Mouse (Mus musculus) spleen, postnatal 4 days (tissue): ENCODE measurements around the gene Prr18.
A peak's percentile ranks its signal among the peaks of the same experiment; 100 is the strongest.
"Not testable (repeated sequence)": the region's sequence is repeated elsewhere in the genome, so short reads cannot be mapped to it uniquely, and the experiment has no call there.

Source experiments
- DNase-seq, 2 experiments: peaks; one replicate each; pipeline ENCODE4 v3.0.0; 2022; ENCODE audit warnings: low spot score in 2 of 2

Prr18 gene

DNA sequence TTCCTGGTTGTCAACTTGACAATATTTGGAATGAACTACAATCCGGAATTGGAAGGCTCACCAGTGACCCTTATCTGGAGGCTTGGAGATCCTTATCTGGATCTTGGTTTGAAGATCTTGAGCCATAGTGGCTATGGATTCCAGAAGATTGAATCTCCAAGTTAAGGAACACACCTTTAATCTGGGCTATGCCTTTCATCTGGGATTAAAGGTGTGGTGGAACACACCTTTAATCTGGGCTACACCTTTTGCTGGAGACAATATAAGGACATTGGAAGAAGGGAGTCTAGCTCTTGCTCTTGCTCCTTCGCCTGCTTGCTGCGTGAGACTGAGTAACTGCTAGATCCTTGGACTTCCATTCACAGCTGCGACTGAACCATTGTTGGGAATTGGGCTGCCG, at the start of gene Prr18:
Prr18 (plus strand) TSS at position 301 of the 400 bp plus-strand sequence.
- not testable (repeated sequence) for DNase-seq

DNA sequence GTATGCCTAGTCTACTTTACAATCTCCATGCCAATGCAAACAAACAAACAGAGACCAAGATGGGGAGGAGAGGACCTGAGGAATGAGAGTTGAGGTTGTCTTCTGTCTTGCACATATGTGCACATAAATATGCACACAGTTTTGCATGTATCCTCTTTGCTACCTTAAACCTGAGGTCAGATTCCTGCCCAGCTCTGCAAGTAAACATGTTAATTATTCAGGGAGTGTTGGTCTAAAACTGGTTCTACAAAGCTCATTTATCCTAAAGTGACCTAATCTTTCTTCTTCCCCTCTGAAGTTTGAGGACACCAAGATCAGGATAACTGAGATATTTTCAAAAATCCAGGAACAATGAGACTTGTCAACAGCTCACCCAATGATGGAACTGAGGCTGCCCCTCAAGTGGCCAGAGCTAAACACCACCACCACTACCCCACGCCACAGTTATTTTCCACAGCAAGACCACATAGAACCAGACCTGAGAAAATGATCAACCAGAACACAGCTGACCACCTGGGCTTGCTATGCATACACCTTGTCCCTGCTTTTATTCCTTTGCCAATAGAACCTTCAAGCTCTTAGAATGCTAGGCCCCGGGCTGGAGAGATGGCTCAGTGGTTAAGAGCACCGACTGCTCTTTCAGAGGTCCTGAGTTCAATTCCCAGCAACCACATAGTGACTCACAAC, 47.1 kb upstream of the Prr18 start:
- DNase-seq: no peak

DNA sequence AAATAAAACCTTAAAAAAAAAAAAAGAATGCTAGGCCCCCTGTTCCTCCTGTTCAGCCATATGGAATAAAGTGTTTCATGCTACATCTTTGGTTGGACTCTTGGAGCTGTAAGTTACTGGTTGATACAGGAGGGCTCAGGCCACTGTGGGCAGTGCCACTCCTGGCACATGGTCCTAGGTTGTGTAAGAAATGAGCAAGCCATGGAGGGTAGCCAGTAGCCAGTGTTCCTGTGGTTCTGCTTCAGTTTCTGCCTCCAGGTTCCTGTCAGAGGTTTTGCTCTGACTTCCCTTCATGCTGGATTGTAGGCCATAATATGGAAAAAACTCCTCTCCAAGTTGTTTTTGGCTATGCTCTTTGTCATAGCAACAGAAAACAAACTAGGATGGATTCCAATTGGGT, 46.5 kb upstream of the Prr18 start:
- DNase-seq: no peak

DNA sequence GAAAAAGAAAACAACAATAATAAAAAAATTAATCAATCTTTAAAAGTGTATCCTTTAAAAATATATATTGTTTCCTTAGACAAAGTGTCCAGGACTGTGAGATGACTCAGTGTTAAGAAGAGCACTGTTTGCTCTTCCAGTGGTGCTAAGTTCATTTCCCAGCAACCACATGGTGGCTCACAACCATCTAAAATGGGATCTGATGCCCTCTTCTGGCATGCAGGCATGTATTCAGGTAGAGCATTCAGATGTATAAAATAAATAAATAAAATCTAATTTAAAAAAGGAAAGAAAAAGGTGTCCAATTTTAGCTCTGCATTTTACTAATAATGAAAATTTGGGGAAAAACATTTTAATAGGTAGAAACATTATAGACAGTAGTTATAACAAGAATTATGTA, 41.4 kb upstream of the Prr18 start:
- DNase-seq: no peak

DNA sequence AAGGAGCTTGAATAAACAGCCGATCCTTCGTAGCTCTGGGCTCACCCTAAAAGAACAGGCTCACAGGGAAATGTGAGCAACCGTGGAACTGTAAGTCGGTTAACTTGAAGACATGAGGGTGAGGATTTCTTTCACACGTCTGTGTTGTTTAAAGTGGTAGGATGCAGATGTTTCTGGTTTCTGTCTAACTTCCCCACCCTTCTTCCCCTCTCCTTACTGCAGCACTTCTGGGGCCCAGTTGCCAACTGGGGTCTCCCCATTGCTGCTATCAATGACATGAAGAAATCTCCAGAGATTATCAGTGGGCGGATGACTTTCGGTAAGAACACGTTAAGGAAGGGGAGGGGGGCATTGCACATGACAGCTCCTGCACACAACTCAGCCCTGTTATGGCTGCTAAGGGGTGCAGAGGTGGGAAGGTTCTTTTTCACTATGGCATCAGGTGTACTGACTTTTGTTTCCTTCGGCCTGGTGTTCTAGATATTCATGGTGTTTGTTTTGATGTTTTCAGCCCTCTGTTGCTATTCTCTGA, 40.9 kb upstream of the Prr18 start:
- no peak for DNase-seq

DNA sequence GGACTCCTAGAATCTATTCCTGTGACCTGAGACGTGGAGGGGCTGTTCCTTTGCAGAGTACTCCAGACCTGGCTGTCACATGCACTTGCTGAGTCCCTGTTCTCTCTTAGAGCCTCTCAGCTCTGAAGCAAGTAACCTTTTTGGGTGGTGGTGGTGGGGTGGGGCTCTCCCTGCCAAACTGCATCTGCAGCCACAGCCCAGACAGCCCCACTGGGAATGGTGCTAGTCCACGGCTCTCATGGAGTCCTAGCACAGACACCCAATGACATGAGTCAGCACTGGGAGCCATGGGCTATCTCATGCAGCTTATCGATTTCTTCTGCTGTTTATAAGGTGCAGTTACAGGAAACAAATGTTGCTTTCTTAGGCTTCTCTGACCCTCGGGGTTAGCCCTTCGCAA, 39.5 kb upstream of the Prr18 start:
- no peak for DNase-seq

DNA sequence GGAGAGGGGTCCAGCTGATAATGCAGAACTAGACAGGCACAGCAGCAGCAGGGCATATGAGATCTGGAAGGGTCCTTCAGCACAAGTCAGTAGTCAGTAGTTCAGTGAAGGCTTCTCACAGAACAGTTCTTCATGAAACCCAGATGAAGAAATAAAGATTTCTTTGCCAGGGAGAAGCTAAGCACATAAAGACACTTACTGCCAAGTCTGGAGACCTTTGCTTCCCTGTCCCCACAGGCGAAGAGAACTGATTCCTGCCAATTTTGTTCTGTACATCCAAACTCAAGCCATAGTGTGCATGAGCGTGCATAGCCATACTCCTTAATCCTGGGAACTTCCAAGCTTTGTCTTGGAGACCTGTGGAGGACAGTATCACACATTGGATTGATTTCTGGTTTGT, 39.0 kb upstream of the Prr18 start:
- no peak for DNase-seq

DNA sequence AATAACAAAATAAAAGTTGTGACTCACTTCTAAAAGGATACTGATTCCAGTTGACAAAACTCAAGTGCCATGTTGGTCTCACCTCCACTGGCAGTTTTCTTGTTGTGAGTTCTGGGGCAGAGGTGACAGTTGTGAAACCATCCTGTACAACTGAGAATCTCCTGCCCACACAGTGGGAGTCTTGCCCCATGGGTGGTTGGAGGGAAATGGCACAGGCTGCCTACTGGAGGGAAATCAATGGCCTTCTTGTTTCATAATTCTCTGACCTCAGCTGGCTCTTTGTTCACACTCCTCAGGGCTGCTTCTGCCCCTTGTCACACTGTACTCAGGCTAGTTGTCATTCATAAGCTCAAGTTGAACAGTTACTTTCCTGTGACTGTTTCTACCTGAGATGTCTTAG, 37.7 kb upstream of the Prr18 start:
- no peak for DNase-seq

DNA sequence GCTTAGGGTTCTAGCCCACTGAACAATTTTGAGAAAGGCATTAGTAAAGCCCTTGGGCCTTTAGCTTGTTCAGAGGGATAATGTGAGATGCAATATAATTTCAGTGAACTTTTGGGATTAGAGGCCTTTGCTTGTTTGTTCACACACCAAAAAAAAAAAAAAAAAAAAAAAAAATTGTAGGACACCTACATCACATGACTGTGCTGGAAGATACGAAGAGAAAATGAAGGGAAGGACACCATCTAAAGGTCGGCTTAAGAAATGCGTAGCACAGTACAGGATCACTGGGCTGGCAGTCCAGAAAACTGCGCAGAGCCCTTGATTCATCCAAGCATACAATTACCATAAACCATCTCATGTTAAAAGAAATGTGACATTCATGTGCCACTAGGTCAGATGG, 35.7 kb upstream of the Prr18 start:
- DNase-seq: no peak

DNA sequence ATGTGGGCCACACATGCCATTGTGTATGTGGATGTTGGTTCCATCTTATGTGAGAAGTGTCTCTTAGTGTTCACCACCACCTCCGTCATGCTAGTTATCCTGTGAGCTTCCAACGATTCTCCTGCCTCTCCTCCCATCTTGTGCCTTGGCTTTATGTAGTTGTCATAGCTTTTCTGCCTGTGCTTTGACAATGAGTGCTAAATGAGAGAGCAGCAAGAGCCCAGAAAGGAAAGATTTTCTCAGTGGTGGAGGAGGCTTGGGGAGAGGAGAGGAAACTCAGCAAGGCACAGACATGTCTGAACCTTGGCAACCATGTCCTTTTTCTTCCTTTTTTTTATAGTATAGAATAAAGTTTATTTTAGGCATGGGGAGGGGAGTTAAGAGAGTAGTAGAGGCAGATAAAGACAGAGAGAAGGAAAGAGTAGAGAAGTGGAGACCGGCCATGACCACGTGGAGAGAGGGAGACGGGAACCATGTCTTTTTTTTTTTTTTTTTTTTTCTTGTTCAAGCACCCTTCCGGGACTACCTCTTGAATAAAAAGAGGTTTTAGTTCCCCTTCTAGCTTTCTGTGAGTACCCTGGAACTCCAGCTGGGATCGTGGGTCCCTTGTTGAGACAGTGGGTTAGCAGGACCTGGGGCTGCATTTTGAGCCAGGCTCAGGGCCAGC, 34.4 kb upstream of the Prr18 start:
- DNase-seq: no peak

DNA sequence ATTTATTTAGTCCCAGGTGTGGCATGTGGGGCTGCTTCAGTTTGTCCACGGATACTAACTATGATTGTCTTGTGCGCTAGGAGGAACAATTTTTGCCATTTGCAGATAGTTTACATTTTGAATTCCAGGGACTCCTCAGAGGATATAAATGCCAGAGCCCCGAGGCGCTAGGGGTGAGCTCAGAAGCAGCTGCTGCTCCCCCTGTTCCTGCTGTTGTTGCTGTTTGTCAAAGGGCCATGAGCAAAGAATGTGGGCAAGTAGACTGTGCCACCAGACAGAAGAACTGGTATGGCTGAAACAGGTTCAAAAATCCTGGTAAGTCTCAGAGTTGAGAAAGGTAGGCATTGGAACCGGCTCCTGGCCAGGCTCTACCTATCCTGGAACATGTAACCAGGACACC, 33.6 kb upstream of the Prr18 start:
- no peak for DNase-seq

DNA sequence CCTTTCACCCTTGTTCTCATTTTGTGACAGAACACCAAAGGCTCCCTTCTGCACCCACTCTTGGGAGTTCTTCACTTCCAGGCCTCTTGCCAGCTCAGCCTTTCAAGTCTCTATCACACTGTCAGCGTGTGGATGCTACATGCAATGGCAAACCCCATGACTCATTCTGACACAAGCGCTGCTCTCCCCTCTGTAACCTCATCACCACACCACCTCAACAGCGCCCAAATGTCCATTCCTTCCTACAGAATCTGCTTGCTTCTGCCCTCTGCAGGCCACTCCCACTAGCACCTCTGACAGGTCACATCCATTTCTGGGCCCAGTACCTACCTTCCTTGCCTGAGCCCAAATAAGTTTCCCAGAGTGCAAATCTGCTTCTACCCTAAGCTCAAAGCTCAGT, 31.5 kb upstream of the Prr18 start:
- DNase-seq: no peak

DNA sequence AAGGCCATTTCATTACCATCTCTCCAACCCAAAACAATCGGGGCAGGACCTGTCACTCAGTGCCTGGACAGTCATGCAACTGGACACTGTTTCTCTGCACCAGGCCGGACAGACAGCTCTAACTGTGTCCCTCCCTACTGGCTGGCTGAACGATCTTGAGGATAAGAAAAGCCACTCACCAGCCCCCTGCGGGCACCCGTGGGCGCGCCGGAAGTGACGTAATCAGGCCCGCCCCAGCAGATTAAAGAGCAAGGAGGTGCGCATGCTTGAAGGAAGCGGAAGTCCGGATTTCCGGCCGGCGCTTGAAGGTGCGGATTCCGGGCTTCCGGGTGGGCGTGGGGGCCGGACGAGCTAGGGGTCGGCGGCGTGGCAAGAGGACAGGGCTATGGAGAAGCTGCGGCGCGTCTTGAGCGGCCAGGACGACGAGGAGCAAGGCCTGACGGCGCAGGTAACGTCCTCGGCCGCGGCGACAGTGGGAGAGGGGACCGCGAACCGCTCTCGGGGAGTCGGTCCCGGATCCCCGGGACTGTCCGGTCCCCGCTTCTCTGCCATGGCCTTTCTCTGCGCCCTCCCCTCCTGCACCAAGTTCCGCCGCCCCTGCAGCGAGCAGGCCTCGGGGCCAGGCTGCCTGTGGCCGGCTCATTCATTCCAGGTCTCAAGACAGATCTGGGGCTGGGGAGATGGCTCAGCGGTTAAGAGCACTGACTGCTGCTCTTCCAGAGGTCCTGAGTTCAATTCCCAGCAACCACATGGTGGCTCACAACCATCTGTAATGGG, 26.2 kb upstream of the Prr18 start, which contains the start of gene Sft2d1:
Sft2d1 (plus strand) TSS at position 265 of the 777 bp plus-strand sequence.
- DNase-seq: peak; percentile 92 to 97

DNA sequence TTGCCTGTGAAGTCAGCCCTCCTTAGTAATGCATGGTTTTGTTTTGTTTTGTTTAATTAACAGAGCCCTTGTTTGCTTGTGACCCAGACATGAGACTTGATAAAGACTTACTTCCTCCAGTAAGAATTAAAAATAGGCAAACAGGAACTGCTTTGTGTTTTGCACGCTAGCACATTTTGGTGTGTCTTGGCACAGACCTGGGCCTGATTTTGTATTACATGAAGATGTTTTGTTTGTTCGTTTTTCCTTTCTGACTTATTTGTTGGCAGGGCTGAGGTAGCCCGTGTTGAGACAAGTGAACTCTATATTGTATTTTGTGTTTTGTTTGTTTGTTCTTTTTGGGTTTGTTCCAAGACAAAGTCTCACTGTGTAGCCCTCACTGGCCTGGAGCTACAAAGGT, 25.5 kb upstream of the Prr18 start:
- no peak for DNase-seq

DNA sequence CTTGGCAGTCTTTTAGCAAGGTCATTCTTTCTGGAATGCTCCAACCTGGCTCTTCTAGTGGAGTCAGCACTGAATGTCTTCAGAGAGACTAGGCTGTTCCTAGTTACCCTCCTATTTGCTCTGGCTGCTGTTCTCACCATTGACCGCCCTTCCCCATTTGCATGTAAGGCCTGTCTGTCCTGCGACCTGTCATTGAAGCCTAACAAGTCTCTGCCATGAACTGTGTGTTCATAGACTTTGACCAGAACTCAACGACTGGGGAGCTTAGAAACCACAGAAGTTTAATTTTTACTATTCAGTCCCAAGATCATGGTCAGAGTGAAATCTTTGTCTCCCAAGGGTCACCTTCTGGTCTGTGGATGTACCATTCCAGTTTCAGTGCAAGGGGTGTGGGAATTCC, 23.3 kb upstream of the Prr18 start:
- DNase-seq: no peak

DNA sequence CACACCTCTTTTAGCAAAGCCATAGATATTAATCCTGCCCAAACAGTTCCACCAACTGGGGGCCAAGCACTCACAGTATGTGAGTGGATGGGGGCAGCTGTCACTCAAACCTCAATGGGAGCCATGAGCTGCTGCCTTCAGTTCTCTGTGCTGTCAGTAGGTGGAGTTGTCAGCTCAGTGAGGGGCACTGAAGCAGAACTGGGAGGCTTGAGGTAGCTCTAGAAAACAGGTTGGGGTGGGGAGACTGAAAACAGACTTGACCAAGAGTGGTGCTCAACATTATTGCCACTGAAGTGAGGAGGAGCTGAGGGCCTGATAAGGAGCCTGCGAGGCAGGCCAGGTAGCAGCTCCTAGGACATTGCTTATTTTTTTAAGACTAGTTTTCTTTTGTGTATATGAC, 21.0 kb upstream of the Prr18 start:
- DNase-seq: no peak

DNA sequence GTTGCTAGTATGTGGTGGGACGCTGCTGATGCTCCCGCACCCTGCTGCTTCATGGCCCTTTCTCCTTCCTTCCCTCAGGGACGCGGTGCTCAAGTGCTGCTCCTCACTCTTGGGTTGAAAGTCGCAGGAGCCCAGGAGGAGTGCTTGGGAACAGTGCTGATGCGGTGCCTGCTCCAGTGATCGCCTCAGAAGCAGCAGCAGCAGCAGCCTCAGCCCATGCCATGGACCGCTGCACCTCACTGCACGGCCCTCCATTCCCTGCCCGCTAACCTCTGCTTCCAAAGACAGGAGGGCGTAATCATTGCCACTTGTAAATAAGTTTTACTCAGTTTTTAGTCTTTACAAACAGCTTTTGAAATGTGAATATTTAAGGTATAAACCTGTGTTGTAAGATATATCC, 10.4 kb upstream of the Prr18 start:
- not testable (repeated sequence) for DNase-seq

DNA sequence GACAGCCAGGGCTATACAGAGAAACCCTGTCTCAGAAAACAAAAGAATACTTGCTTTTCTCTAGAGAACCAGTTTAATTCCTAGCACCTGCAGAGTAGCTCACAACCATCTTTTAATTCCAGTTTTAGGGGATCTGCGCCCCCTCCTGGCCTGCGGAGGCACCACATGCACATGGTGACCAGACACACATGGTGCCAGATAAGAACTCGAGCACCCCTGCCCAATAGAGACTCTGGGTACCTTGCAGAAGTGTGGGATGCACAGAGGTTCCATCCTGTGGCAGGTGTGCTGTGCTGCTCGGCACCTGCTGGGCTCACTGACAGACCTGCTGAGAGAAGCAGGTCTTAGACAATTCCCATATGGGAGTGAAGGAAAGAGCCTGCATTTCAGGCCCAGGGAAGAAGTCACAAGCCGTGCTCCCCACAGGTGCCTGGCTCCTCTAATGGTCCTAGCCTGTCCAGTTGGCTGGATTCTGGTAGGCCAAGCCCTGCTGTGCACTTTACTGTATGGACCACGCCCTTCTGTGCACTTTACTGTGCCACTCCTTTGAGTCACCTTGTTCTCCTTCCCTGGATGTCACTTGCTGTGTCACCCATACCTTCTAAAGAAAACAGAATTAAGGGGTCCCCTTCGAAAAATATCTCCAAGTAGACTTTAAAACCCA, 8.6 kb upstream of the Prr18 start:
- DNase-seq: no peak

DNA sequence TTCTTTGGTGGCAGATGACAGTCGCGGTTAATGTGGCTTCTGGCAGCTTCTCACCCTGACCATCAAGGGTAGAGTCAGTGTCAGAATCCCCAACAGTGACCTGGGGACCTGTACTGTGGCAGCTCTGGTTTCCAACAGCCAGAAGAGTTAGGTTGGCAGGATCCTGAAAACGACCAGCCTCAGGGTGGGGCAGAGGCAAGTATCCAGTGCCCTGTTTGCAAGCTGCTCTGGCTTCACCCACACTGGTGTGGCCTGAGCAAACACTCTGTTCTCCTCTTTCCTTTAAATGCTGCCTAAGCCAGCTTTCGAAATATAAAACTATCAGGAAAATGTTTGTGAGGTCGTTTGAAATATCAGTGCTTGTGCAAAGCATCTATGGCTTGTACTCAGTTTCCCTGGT, 6.7 kb upstream of the Prr18 start:
- DNase-seq: no peak

DNA sequence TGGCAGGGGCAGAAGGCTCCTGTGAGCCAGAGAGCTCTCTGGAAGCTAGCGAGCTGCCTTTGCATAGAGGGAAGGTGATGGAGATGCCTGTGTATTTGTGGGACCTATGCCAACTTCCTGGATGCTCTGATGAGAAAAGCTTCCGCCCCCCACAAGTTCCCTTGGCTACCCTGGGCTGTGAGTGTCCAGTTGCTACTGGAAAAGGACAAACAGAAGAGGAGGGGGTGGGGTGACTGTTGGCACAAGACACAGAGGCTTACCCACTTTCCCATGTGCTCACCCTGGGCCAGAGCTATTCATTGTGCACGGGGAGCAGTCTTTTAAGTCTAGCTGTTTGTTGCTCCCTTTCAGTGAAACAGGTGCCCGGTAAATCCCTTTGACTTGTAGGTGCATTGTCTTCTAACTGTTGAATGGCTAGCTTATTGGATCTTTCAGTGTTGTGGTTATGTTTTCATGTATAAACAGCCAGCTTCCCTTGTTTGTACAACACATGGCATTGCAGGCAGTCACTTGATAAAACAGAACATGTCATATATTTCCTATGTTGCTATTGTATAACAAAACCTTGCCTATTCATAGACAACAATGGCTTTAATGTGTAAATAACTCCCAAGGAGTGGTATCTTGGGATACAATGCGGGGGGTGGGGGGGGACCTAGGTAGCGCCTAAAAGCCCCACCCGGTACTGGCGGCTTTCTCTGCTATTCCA, 2.6 kb downstream of the Prr18 start:
- DNase-seq: no peak
